Mouse (Mus musculus) megakaryocyte, adult 5-6 weeks (primary cell): Measurements from ENCODE around the gene Rab3c. TPM values are rescaled to one million over a fixed set of nuclear protein-coding genes. Genes with fewer than 3 reads are reported as not detected.

Experiments used
- ATAC-seq: 2 replicates; pipeline ENCODE4 v1.8.0; 2016; ENCODE audit warnings: mild to moderate bottlenecking, inconsistent platforms; ENCODE audit not compliant: poor library complexity, severe bottlenecking
- total RNA-seq, 2 experiments: library from RNA; stranded (forward) in 1 of 2; stranded (reverse) in 1 of 2; fragments of 153-499, 151-499 nt in 1 of 2; fragments of 221-1000, 200-1000 nt in 1 of 2; gene quantifications; 2 replicates each; pipeline versions ENCODE4 v1.2.3 to v1.2.4; 2015 to 2017

Gene Rab3c
- total RNA-seq, 2 experiments from 2014 or later = not detected

DNA sequence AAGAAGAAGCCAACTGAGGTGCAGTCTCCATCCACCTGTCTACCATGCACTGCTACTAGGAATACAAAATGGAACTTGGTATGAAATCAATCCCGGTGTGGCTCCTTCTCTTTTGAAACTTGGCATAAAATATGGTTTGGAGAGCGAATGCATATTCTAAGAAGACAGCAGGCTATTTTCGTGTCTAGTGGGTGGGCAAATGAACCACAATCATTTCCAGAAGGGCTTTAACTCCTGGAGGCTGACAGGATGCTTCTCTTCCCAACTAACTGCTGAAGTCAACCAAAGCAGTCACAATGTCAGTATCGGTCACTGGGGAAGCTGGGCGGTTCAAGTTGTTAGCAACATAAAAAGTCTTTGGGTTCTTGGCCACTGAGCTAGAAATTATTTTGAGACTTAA lies 81.9 kb downstream of the Rab3c start:
- no peak for ATAC-seq

DNA sequence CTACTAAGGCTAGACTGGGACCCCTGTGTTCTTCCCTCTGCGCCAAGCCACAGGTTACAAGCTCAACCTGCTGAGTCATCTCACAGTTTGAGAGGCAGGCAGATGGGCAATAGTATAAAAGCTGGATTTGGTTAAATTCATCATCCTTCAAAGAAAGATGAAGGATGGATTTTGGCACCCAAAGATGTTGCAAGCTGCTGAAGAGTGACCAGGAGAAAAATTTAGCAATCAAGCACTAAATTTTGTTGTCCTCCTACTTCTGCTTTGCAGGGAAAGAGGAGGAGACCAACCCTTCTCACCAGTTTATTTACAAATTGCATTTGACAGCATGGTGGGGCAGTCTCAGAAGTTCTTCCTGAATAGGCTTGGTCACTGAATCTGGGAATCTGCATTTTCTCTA lies 90.8 kb downstream of the Rab3c start:
- peak; percentile 68 for ATAC-seq

DNA sequence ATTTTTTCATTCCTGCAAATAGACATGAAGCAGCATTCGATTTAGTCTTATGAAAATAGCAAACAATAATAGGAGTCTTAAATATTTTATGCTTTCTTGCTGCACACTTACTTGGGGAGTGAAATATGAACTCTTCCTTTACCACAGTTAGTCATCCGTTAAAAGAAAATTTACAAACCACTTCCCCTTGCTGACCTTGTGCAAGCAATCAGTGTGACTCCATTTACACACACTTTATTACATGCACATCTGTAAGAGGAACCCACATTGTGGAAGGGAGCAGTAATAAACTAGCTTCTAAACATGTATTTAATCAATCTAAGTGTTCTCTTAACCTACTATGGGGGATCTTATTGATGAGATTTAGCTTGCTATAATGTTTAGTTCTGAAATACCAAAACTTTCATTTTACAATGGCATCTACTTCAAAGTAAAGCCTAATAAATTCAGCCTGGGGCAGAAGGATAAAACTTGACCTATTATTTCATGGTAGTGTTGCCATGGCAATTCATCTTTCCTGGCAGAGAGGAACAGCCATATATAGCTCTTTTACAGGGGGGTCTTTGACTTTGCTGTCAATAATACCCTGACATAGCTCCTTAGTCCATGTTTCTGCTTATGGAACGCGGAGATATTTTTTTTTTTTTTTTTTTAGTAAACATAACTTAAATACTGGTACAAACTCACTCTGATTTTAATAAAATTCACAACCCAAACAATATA lies 95.7 kb downstream of the Rab3c start:
- peak; percentile 88 for ATAC-seq

DNA sequence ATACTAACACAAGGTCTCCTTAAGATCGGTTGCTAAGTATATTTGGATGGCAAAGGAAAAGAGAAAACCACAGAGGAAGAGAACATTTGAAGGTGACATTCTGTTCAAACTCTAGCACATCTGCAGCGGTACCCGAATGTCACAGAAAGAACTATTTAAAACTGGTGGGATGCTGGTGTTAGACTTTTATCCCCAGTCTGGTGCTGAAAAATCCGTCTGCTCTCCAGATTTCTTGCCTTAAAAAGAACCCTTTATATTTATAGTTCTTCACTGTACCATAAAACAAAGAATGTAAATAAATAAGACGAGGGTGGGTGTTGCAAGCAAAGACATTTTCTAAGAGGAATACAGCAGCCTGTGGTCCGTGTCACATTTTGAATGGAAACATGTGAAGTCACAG lies 105.1 kb downstream of the Rab3c start:
- no peak for ATAC-seq

DNA sequence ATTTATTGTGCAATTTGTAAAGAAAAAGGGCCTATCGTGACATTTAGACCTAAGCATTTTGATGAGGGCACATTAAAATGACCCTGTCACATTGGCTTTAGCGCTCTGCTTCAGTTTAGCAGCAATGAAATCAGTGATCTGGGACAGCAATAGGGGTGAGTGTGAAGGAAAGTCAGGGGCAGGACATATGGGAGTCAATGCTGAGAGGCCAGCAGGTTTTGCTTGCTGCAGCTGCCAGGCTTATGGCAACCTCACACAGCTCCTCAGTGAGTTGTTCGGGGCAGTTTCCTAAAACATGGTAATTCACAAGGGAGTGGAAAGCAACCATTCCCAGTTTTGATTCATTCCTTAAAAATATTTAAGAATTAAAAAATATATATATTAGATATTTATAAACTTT lies 111.1 kb downstream of the Rab3c start:
- ATAC-seq = no peak

DNA sequence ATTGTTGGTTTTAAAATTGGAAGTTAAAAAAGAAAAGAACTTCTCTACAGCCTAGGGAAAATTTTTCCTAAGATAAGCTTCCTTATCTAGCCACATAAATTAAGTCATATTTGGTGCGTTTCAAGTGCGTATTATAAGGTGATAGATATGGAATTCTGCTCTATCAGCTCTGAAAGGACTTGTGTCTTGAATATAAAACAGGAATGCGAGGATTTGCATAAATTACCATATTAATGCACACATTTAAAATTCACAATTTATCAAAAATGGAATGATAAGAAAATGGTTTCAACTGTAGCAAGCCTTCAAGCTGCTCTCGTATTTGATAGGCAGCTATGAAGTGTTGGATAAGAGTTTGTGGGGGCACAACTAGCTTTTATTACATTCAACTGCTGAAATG lies 111.6 kb downstream of the Rab3c start:
- ATAC-seq = no peak

DNA sequence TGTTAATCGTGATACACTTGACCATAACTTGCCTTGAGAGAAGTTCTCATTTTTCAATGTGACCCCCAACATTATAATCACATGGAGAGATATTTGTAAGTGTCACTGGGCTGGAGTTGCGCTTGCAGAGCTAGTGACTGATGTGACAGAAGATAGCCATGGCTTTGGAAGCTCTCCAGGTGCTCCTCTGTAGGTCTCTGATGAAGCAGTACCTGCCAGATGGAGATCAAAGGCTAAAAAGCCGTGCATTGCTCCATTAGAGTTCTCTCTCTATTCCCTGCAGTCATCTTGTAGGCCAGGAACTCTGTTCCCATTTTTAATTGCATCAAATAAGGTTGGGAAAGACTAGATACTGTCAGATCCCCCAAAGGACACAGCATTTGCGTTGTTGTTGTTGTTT lies 112.2 kb downstream of the Rab3c start:
- ATAC-seq = no peak

DNA sequence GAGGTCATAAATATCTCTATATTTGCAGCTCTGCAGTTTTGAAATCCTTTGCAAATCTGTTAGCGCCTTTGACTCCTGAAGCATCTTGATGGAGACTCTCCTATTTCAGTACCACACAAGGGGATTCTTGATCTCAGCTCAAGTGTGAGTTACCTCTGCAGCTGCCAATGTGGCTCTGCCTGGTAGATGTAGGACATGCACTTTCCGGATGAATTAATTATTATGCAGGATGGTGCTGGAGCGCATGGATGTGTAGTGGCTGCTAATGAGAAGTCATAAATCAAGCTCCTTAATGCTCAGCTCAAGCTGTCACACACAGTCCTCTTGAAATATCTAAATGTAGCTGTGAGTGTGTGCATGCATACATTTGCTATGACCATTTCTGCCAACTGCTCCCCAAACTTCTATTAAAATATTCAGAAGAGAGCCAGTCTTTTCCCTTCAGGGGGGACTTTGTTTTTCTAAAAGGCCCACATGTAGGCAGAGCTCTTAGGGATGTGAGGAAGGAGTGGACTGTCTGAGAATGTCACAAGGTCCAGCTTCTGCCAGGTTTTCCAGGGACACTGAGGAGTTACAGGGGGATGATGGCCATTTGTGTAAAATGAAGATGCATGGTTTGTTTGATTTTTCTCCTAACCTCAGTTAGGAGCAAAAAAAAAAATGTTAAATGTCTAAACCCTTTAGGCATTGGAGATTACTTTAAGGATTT lies 114.0 kb downstream of the Rab3c start:
- ATAC-seq = no peak

DNA sequence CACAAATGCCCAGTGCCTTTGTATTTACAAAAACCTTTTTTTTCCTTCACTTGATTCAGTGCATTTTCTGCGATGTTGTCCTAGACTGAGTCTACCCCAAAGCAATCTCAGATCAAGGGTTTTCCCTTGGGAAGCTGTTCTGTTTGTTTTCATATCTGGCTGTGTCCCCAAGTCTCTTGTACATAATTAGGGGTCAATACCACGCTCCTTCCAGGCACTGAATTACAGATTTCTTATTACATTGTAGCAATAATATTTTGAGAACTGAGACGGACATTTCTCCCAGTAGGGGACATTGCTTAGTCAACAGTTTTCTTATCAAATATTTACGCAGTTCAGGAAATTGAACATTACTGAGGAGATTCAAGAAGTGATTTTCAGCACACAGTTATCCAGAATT lies 120.8 kb downstream of the Rab3c start:
- no peak for ATAC-seq

DNA sequence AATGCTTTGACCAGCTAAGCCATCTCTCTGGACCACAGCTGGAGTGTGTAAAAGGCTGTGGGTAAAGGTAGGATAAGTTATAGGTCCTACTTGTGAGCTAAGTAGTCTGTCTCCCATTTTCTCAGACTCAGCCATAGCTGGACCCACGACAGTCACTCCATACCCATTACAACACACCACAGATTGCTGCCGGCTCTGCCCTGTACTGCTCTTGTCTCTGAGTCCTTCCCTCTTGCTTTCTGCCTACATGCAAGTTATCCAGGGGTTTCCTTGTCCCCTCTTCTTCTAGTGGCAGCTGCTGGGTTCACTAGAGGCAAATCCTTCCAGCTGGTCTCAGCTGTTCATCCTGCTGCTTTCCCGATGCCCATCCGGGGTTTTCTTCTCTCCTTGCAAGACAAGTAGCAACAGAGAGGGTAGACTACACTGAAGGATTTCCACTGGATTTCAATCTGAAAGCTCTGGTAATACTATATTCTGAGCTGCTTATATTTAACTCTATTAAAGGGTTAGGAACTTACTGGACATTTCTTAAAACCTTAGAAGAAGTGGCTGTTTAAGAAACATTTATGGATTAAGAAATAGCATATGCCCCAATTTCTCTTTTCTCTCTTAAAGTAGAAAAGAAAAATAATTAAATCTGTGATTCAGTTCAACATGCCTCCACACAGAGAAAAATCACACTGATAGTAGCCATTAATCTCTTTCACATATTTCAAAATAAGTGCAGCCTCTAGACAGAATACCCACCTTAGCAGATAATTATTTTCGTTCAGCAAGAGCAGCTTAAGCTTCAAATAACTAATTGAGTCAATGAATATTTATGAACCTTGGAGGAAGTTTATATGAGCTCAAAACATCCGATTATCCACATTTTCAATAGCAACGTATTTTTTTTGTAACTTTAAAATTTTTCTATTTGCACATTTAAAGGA lies 121.9 kb downstream of the Rab3c start:
- ATAC-seq = no peak

DNA sequence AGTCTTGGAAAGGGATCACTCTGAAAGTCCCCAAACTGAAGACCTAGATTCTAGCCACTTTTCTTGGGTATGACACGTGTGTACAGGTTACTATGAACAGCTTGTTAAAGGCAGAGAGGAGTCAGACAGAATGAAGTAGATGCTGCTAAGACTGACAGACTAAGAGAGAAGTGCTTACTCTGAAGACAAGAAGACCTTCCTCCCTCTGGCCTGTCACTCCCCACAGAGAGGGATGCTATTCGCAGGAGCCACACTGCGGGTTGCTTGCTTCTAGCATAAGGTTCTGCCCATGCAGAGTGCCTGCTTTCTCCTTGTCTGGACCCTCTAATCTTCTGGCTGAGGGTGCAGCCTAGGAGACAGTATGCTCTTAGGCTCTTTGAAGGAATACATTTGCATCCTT lies 135.3 kb downstream of the Rab3c start:
- ATAC-seq = no peak

DNA sequence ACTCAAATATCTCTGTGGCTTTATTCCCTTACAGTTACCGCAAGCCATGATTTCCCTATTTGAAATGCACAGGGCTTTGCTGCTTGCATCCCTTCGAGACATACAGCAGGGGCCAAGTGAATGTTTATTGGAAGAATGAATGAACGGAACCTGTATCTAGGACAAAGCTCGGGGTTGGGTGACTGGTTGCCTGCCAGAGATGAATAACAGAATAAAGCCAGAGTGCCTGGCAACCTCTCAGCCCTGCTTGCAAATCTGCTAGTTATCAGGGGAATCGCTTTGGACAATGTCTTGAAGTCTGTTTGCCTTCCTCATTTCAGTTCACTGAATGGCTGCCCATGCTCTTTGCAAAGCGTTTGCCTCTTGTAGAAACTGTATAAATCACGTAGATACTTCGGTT lies 135.8 kb downstream of the Rab3c start:
- ATAC-seq = no peak

DNA sequence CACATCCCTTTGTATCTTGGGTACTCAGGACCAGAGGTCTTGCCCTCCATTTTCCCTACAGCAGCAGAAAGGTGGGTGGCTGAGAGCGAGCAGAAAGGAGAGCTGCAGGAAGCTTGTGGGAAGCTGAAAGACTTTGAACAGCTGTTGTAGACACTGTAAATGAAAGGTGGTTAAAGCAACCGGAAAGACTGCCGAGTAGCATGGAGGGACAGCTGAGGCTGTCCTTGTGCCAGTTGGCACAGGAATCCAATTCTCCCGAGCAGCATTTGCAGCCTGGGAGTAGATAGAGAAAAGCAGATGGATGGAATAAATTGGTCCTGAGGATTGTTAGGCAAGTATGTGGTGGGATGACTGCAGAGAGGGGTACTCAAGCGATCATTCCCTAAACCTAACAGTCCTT lies 141.5 kb downstream of the Rab3c start:
- ATAC-seq = no peak

DNA sequence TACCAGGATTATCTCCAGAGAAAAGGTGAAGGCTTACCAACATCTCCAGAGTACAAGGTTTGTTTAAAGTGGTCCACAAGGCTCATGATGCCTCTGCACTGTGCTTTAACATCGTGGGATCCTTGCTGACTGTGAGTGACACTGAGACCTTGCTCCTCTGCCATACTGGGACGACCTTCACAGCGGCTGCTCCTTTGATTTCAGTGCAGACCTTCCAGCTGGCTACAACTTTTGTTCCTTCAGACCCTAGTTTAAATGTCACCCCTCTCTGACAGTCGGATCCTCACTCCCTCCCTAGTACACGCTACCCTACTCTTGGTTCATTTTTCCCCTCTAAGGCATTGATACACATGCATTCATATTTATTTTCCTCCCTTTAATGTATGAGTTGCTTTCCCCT lies 142.2 kb downstream of the Rab3c start:
- ATAC-seq = no peak

DNA sequence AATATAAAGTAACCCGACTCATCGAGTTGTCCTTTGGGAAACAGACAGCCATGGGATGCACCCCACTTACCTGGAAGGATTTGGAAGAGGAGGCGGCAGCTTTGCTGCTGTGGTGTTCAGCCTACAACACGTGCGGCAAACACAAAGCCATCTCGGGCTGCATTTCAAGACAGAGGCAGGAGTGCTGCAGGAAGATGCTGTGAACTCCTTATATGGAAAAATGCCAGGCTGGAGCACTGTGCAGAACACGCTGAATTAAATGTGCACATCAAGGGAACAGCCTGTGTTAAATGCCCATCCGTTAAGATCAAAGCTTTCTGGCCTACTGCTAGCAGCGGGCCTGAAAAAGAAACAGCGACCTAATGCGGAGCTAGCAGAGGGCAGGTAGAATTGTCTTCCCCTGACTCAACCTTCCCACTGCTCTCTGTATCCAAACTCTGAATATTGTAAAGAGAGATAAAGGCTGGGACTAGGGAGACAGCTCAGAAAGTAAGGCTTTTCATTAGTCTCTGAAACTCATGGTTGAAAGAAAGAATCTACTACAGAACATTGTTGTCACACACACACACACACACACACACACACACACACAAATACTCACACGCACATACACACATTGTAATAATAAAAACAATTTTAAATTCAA lies 153.1 kb downstream of the Rab3c start:
- ATAC-seq = no peak

DNA sequence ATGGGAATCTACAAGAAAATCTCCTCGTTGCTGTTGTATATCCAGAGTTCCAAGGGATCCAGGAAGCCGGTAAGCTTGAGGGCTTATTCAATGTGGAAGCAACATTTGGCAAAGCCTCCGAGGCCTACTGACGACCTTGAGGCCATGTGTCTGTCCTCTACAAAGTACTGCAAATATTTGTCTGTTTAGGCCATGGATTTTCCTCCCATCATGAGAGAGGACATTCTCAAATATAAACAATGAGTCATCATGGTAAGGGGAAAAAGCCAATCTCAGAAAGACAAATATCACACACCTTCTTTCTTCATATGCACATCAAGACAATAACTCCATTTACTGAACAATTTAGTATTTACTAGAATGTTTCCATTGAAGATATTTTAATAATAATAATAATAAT lies 158.0 kb downstream of the Rab3c start:
- ATAC-seq = no peak

DNA sequence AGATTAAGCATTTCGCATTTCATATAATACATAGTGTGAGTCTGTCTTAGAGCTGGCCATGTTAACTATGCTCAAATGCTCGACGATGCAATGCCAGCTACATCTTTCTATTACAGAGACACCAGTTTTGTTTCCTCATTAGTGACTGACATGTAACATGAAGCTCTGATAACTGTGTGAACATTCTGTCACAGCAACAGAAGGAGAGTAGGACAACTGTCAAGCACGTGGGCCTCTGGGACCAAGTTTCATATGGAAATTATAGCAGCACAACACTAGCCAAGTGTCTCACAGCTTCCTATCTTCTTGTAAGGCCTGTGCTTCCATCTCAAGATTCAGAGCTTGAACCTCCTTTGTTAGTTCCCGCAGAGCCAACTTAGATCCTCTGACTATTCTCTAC lies 163.9 kb downstream of the Rab3c start:
- no peak for ATAC-seq

DNA sequence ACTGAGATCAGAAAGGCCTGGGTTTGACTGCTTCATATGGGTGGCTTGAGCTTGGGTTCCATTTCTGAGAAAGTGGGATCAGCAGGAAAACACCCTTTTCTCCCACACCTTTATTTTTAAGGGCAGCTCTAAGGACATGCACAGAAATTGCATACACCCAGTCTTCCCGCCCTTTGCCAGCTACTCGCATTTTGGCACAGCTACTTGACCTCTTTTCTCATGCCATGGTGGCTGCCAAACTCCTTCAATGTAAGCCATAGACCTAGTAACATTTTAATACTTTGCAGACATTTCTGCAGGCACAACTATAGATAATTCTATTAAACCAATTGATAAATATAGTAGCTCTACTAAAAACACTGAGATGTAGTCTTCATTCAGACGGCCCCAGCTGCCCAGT lies 164.5 kb downstream of the Rab3c start:
- no peak for ATAC-seq

DNA sequence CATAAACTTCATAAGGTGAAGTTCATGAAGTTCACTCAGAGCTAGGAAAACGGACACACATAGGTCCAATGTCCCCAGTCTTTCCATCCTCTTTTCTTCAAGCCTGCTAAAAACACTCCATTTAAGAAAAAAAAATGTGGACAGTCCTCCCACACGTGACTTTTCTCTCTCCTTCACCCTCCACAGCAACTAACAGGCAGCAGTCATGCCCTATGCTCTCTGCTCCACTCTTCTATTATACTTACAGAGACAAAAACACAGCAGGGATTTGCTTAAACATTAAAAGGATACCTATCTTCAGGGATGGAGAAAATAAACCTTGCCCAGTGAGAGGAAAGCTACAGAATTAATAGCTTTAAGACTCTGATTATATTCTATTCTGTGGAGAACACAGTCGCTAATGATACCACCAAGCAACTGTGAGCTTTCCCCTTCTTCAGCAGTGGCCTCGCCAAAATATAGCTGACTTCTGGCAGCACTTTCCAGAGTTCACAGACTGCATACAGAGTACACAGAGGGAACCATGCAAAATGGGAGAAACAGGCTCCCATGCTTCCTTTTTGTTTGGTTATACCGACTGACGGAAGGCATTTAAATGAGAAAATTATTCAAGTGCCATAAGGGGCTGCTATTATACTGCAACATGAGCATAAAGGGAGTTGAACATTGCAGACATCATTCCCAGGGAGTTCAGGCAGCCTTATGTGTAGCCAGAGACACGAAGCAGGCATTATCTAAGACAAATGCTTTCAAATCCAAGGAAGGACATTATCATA lies 165.7 kb downstream of the Rab3c start:
- ATAC-seq = no peak

DNA sequence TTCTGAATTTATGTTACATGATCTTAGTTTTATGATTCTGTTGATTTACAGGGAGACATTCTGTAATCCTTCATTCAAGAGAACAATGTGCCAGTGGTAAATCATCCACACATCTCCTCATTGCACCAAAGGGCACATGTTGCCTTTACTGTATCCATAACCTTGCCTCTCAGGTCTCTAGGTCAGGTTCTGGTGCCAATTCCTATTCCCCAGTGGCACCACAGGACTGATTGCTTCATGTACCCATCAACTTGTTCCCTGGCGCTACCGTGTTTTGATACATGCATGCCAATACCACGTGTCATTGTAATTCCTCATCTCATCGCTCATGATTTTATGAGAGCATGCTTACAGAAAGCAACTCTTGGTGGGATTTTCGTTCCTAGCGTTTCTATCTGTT lies 167.1 kb downstream of the Rab3c start:
- ATAC-seq = no peak
